Mouse (Mus musculus) fibroblast of lung, adult 2 months (primary cell): Measurements from ENCODE around the gene Nufip1.
"Not testable (repeated sequence)": the region's sequence is repeated elsewhere in the genome, so short reads cannot be mapped to it uniquely, and the experiment has no call there.

Experiments used
- DNase-seq: peaks from one replicate; pipeline ENCODE4 v3.0.0-alpha.2; 2011; ENCODE audit warnings: low read depth

Nufip1 gene

DNA sequence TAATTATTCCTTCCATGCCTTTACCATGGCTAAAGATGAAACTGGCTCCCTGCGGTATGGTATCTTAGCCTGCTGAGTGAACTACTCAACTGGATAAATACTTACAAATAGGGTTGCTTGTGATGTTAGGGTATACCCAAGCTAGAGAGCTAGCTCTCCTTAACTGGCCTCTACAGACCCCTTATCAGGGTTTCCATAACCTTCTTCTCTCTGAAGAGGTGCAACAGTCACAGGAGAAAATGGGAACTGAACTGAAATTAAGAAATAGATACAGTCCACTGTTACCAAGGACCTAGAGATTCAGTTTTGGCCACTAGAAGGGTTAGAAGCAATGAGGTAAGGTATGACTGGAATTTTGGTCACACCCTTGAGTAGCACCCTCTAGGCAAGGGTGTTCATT lies 34.6 kb downstream of the Nufip1 start:
- no peak for DNase-seq

DNA sequence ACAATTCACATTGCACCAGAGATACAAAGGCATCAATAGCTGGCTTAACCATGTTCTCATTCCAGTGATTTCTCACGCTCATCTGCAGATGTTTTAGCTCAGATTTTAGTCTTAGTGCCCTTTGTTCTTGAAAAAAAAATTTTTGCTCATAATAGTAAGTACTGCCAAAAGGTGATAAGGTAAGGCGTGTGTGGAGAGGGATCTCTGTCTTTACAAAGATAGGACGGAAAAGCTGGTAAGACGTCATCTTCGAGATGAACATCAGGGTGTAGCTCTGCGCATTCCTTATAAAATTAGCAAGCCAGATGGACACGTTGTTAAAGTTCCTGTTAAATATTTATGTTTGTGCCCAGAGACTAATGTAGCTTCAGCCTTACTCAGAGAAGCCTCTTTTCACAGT lies 35.2 kb downstream of the Nufip1 start:
- no peak for DNase-seq

DNA sequence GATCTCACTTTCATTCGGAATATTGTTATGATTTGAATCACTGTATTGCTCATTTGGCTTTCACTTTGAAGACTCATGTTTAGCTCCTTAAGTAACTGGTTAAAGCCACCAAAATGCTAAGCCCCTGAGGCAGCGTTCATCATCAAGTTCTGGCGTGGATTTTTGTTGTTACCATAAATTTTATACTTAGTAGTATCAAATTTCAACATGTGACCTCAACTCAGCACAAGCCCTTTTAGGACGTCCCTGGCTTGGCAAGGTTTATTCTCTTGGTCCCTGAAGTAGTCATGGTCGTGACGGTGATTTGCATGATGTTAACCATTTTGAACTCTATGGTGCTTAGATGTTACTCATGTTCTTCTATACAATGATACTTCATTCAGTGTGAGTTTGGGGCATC lies 36.4 kb downstream of the Nufip1 start:
- peak; percentile 22 for DNase-seq

DNA sequence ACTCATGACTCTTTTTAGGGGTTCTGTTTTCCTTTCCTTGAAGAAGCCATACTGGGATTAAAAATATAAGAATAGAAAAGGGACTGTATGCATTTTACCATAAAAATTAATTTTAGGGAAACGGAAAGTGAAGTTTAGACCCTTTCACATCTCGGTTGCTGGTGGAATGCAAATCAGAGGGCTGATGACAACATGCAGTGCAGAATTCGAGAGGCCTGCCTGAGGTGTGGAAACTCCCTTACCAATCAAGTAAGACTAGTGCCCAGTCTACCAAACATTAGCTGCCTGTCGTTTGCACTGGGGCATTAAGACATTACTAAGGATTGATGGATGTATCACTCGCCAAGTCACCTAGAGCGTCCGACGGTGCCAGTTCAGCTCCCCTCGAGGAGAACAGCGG lies 37.6 kb downstream of the Nufip1 start:
- DNase-seq: no peak

DNA sequence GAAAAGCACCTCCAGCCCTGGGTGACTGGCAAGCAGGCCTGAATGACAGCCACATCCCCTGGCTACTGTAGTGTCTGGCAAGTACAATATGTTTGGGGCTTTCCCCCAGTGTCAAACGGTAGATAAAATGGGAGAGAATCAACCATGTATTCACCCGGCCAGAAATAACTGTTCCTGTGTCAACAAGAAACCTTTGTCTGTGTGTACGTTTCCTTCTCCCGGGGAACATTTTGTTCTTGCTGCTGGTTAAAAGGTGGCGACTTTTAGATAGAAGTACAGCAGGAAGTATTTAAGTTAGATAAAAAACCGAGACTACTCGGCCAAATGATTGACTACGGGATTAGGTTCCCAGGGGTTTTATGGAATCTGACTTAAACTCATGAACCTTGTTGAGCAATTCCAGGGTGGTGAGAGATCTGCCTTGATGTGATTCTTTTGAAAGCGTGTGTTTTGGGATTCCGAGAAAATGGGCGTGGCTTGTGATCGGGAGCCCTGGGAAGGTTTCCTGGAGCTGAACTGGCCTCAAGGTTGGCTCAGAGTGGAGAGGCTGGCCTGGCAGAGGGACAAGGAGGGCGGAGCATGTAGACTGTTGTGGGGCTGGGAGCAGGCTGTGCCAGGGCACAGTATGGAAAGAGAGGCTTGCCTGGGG lies 39.0 kb downstream of the Nufip1 start:
- peak; percentile 98 for DNase-seq

DNA sequence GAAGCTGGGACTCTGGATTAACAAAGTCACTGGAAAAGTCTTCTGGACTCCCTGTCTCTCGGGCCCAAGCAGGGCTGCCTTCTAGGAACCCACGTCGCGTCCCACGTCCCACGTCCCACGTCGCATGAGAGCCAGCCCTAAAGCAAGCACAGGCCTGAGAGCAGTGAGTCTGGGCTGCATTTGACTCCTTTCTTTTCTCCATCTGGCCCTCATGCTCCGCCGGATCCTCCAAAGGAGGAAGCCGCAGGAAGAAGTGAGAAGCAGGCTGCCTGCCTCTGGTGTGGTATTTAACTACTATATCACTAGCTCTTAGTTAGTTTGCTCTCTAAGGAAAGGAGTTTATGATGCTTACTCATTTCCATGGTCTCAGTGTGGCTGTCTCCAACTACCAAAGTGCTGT lies 39.8 kb downstream of the Nufip1 start:
- DNase-seq: no peak

DNA sequence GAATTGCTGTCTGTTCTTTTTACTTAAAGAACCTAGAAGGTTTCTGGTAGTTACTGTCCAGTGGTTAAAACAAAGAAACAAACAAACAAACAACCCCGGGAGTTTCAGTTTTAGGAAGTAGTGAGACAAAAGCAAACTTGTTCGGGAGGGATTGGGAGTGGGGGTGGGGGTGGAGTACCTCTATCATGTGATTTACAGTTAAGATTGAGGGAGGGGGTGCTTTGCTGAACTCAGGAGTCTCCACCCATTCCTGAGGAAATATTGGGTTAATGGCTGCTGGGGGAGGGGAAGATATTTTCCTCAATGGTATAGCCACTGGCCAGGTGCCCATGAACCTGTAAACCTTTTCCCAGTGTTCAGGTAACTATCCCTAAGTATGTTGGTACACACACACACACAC lies 40.3 kb downstream of the Nufip1 start:
- no peak for DNase-seq

DNA sequence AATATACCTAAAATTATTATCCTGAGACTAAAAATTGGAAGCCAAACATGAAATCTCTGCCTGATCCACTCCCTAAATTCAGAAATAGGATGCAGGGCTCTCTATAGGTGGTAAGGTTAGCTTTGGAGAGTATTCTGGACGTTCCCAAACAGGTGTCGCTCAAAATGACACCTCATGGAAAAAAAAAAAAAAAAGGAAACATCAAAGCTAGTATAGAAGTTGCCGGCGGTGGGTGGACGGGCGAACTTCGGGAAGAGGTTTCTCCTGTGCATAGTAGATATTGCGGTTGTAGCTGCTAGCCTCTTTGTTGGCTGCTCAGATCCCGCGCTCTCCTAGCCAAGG lies 41.1 kb downstream of the Nufip1 start:
- no peak for DNase-seq

DNA sequence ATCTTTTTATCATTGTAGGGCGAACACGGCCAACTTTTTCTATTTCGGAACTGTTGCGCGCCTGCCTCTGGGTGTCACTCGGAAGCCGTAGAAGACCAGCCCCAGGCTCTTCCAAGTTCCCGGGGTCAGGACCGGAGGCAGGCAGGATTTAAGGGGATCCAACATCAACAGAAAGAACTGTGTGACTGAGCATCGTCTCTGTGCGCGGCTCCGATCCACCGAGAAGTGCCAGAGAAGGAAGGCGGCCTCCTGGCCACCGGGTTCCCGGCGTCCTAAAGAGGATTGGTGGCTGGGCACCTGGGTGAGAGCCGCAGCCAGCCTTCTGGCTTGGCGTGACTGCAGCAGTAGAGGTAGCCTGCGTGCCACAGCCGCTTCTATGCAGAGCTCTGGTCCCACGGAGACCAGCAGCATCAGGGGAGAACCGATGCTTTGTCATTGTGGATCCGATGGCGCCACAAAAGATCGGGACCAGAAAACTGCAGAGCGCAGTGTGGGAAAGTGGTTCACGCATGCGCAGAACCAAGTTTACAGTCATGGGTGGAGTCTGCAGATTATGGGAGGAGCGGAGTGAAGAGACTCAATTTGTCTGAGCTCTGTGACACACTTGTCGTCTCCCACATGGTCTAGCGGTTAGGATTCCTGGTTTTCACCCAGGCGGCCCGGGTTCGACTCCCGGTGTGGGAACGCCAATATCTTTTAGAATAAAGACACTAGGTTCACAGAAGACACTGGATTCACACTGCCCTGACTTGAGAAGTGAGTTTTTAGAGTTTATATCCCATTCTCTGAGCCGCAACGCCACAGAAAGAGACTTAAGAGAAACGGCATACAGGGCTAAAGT lies 41.7 kb downstream of the Nufip1 start:
- peak; percentile 91 for DNase-seq

DNA sequence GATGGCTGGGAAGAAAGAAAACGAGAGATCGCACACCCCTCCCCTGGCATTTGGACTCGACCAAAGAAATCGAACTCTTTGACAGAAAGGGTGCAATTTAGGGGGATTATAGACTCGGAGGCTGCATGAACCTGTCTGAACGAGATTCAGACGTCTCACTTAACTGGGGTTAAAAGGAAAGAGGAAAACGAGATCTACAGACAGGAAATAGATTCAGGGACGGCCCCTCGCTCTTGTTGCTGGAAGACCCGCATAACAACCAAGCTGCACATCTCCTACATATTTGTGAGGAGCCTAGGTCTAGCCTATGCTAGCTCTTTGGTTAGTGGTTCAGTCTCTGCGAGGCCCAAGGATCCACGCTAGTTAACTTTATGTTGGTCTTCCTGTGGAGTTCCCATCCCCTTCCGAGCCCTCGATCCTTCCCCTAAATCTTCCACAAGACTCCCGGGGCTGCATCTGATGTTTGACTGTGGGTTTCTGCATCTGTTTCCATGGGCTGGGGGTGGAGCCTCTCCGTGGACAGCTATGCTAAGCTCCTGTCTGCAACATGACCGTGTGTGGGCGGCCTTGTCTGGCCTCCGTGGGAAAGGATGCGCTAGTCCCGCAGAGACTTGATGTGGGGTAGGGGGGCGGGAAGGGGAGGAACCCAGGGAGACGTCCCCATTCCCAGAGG lies 42.4 kb downstream of the Nufip1 start:
- peak; percentile 31 for DNase-seq

DNA sequence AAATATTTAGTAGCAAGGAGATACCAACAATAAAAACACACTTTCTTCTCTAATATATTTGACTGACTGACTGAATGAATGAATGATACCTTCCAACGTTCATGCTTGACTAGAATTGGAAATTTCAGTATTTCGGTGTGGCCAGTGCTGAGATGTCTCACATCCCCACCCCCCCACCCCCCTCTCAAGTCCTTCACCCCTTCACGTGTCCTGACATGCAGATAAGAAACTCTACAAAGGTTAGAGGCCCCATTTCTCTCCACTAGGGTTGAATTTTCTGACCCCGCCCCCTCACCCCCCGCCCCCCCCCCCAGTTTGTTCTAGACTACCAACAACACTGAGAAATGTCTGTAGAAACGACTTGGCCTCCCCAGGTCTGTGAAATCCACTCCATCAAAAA lies 43.1 kb downstream of the Nufip1 start:
- DNase-seq: no peak

DNA sequence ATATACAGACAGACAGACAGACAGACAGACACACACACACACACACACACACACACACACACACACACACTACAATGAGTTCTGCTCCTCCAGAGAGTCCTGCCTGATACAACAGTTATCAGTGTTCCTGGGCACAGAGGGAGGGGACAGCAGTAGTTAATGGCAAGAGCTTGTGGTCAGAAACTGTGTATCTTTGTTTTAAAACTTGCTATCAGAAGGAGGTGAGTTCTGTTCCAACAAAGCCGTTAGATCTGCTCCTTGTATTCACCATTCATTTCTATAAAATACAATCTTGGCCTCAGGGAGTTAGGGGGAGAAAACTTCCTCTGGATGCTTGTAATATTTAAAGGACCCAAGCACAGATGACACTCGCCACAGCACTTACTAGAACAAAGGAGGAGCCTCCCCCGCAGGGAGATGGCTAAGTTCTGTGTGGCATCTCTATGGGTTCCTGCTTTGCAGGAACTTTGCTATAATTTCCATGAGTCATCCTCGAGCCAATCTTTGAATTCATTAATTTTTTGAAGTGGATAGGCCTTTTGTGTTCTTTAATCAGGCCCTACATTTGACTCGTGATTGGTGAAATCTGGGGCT lies 47.6 kb downstream of the Nufip1 start:
- no peak for DNase-seq

DNA sequence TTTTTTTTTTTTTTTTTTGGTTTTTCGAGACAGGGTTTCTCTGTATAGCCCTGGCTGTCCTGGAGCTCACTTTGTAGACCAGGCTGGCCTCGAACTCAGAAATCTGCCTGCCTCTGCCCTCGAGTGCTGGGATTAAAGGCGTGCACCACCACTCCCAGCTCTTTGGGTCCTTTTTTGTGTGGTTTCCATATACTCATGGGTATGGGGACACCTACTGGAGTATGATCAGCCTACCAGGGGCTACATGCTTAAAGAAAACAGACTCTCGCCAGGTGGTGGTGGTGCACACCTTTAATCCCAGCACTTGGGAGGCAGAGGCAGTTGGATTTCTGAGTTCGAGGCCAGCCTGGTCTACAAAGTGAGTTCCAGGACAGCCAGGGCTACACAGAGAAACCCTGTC lies 49.9 kb downstream of the Nufip1 start:
- not testable (repeated sequence) for DNase-seq

DNA sequence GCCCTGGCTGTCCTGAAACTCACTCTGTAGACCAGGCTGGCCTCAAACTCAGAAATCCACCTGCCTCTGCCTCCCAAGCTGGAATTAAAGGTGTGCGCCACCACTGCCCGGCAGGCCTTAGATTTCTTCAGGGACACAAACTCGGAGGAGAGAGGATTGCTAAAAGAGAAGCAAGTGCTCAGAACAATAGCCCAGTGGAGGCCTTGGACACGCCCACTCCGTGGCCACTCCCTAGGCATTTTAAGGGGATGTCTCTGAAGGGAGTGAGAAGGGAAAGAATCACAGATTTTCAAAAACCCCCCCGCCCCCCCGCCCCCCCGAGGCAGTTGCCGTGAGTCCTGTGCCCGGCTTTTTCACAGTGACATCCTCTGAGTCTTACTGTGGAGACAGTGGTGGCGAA lies 53.5 kb downstream of the Nufip1 start:
- no peak for DNase-seq

DNA sequence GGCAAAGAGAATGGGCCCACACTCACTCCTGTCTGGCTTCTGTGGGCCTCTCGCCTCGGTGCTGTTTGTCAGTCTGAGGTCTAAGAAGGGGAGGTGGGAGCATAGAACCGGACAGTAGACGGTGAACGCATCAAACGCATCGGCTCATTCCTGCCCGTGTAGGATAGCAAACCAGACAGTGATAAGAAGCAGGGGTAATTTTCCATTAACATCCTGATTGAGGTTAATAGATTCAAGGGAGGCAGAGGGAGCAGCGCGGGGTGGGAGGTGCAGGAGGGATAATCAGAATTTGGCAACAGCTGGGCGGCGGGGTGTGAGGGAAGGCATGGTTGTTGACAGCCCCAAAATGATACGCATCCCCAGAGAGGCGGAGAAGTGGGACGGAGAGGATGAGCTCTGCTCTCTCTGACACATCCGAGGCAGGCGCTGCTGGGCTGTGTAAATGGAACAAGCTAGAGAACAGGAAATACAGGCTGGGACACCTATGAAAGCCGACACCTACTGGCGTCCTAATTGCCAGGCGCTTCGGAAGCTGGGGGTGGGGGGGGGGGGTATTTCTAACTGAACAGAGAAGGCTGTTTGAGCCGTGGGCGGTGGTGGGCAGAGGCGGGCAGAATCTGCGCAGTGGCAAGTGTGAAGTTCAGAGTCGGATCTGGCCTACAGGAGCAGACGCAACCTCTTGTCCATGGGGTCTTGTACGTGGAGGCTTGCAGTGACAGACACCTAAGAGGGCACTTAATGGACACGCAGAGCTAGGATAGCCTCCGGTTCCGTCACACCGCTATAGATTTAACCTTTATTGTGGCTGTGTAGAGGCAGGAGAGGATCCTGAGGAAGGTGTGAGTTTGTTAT lies 54.4 kb downstream of the Nufip1 start:
- no peak for DNase-seq

DNA sequence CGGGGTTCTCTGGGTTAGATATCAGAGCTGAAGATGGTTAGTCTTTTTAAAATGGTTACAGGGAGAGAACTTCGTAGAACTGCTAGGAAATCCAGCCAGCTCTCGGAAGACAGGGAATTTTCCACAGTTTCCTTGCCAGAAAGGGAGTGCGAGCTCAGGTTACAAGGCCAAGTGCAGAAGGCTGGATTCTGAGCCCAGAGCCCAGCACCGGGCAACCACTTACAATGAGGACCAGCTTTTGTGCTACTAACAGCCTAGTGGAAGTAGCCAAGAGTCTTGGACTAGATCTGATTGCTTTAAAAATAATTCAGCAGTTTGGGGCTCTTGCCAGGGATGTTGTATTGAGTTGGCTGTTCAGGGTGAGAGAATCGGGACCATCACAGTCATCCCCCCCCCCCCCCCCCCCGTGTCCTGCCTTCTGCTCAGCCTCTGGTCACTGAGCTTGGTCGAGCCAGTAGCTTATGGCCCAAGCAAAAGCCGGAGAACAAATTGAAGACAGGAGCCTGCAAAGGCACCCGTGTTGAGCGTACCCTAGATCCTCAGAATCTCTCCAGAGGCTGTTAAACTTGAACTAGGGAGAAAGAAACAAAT lies 59.3 kb downstream of the Nufip1 start:
- DNase-seq: peak; percentile 56

DNA sequence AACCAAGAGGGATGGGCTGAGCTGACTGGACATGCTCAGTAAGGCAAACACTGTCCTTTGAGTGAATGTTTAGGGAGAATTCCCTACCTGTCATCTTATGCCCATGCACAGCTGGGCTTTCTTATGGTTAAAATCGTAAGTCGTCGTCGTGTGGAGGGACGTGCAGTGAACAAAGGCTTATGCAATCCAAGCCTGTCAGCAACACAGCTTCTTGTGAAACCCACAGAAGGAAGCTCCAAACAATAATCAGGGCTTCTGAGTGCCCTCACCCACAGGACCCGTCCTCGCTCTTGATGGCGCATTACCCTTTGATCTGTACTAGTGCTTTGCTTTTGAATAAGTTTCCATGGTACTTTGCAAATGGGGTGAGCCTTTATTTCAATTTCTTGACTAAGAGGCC lies 60.6 kb downstream of the Nufip1 start:
- DNase-seq: no peak

DNA sequence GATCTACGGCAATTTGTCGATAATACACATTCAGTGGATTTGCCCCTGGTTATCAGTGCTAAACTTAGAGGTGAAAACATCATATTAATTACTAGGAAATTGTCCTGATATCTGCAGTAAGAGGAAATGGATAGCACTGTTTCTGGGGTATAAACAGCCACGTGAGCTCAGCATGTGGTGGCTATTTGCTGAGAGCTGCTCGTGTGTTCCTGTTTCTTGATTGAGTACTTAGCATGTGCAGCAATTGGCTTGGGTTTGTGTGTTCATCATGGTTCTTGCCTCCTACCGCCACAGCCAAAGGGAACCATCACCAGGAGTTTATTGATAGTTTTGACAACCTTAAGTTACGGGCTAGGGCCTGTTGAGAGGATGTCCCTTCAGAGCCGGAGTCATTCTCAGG lies 63.6 kb downstream of the Nufip1 start:
- DNase-seq: no peak

DNA sequence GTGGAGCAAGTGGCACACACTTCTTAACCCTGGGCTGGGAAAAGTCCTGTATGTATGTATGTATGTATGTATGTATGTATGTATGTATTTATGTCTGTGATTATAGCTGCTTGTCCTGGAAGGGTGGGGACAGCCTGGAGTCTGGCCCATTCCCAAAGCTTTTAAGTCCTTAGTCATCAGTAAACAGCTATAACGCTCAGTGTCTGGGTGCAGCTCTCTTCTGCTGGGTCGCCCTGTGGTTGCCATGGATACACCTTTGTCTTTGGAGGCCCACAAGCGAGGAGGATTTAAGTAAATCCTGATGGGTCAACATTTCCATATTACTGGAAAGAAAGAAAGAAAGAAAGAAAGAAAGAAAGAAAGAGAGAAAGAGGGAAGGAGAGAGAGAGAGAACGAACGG lies 65.1 kb downstream of the Nufip1 start:
- no peak for DNase-seq

DNA sequence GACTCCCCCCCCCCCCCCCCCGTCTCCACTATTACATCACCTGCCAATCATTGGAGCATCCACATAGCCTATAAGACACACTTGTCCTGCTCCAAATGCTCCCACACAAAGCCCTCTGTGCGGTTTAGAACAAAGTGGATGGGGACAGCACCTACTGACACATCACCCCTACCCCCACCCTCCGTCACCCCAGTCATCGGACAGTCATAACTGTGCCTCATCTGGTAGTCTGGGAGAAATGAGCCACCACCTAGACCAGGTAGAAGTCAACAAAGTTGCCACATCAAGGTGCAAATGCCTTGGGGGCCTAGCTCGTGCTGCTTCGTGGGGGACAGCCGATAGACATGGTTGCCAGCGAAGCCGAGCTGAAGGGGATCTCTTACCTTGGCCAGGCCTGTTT lies 66.5 kb downstream of the Nufip1 start:
- no peak for DNase-seq

DNA sequence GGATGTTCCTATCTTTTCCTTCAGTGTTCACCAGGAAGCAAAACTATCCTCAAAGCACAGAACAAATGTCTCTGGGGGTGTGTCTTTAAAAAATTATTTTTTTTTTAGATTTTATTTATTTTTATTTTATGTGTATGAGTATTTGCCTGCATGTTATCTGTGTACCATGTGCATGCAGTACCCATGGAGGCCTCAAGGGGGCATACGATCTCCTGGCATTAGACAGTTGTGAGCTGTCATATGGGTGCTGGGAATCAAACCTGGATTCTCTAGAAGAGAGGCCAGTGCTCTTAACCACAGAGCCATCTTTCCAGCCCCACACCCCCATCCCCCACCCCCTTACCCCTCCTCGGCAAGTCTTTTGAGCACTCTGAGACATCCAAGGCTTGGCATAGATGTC lies 67.8 kb downstream of the Nufip1 start:
- DNase-seq: no peak

DNA sequence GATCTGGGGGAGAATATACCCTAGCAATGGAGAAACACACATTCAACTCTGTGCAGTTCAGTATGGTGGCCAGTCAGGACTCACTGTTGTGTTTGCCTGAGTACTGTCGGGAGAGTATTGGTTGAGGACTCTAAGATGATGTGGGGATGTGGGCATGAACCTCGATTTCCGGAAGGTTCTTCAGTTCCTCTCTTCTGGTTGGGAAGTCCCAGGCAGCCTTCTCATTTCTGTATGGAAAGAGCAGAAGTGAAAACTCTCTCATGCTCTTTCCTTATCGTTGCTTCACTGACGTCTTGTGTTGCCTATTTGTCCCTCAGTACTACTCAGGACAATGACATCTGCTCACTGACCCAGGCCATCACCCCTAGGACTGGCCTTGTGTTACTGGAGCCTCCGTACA lies 68.7 kb downstream of the Nufip1 start:
- DNase-seq: no peak
